Mouse (Mus musculus): ENCODE data around the gene Zap70.

Gene Zap70

GRCm38 (mm10) chr1:36830913-36831866 lies 69.6 kb downstream of the Zap70 start:
- no peak for DNase-seq (ENCODE audit: low spot score)
